Mouse (Mus musculus) cortical plate, adult 2 months (tissue): ENCODE data around the gene Krt76.

Experiments used
- CTCF ChIP-seq: fragments of 200-500 bp; IDR thresholded peaks from 2 replicates; pipeline ENCODE4 v1.5.1; 2011; ENCODE audit warnings: mild to moderate bottlenecking, control low read depth, low read length; ENCODE audit not compliant: insufficient read depth; ENCODE audit errors: extremely low read depth
- POLR2A ChIP-seq: fragments of 200-500 bp; IDR thresholded peaks from 2 replicates; pipeline ENCODE4 v1.6.1; 2011; ENCODE audit warnings: mild to moderate bottlenecking, low read length, control low read depth; ENCODE audit not compliant: insufficient read depth; ENCODE audit errors: extremely low read depth

- peak; percentile 25; the same call in 1 of the 2 replicates for TF ChIP-seq CTCF
- no peak for TF ChIP-seq POLR2A
Observed at GRCm38 (mm10) chr15:101834784-101835328, 57.9 kb downstream of the Krt76 start.
